Mouse (Mus musculus) kidney, postnatal 4 days (tissue): ENCODE measurements around the gene Nudt4.
"Not testable (repeated sequence)": the region's sequence is repeated elsewhere in the genome, so short reads cannot be mapped to it uniquely, and the experiment has no call there.

Source experiments
- DNase-seq, 2 experiments: peaks; one replicate each; pipeline ENCODE4 v3.0.0; 2021; ENCODE audit warnings: mixed read lengths in 2 of 2

Gene Nudt4

GRCm38 (mm10) chr10:95566786-95567185 lies 2.8 kb upstream of the Nudt4 start:
- DNase-seq = no peak

- DNase-seq = peak in 1 of 2 experiments; percentile 33
Observed at GRCm38 (mm10) chr10:95565156-95565854, 1.4 kb upstream of the Nudt4 start.

GRCm38 (mm10) chr10:95562859-95563841 lies 796 bp downstream of the Nudt4 start:
- peak; percentile 61 to 77 for DNase-seq

- no peak for DNase-seq
Observed at GRCm38 (mm10) chr10:95562395-95562794, 1.6 kb downstream of the Nudt4 start.

- DNase-seq = no peak
Observed at GRCm38 (mm10) chr10:95561616-95562015, 2.3 kb downstream of the Nudt4 start.

- no peak for DNase-seq
Observed at GRCm38 (mm10) chr10:95560394-95560983, 3.5 kb downstream of the Nudt4 start.

- no peak for DNase-seq
Observed at GRCm38 (mm10) chr10:95559426-95559825, 4.5 kb downstream of the Nudt4 start.

- peak; percentile 30 to 56 for DNase-seq
Observed at GRCm38 (mm10) chr10:95557337-95557828, 6.6 kb downstream of the Nudt4 start.

- DNase-seq = peak in 1 of 2 experiments; percentile 34
Observed at GRCm38 (mm10) chr10:95555866-95556265, 8.1 kb downstream of the Nudt4 start.

GRCm38 (mm10) chr10:95552326-95552725 lies 11.6 kb downstream of the Nudt4 start:
- no peak for DNase-seq

GRCm38 (mm10) chr10:95551752-95552151 lies 12.2 kb downstream of the Nudt4 start:
- no peak for DNase-seq

- no peak for DNase-seq
Observed at GRCm38 (mm10) chr10:95550506-95550905, 13.4 kb downstream of the Nudt4 start.

GRCm38 (mm10) chr10:95549080-95549479 lies 14.9 kb downstream of the Nudt4 start:
- not testable (repeated sequence) for DNase-seq

- DNase-seq = no peak
Observed at GRCm38 (mm10) chr10:95548154-95548826, 15.7 kb downstream of the Nudt4 start.

GRCm38 (mm10) chr10:95546178-95546577 lies 17.8 kb downstream of the Nudt4 start:
- DNase-seq = no peak

GRCm38 (mm10) chr10:95545051-95545450 lies 18.9 kb downstream of the Nudt4 start:
- no peak for DNase-seq

GRCm38 (mm10) chr10:95544651-95545050 lies 19.3 kb downstream of the Nudt4 start:
- DNase-seq = no peak

- no peak for DNase-seq
Observed at GRCm38 (mm10) chr10:95544004-95544403, 19.9 kb downstream of the Nudt4 start.

- no peak for DNase-seq
Observed at GRCm38 (mm10) chr10:95543377-95543776, 20.6 kb downstream of the Nudt4 start.

GRCm38 (mm10) chr10:95542916-95543315 lies 21.0 kb downstream of the Nudt4 start:
- DNase-seq = no peak

GRCm38 (mm10) chr10:95539841-95540240 lies 24.1 kb downstream of the Nudt4 start:
- no peak for DNase-seq

GRCm38 (mm10) chr10:95539260-95539659 lies 24.7 kb downstream of the Nudt4 start:
- no peak for DNase-seq

- DNase-seq = no peak
Observed at GRCm38 (mm10) chr10:95536222-95536541, 27.8 kb downstream of the Nudt4 start.
